Mouse (Mus musculus) gastrocnemius, adult 8-10 months (tissue): ENCODE results near the gene Rpl21. TPM values are rescaled to one million over a fixed set of nuclear protein-coding genes. Genes with fewer than 3 reads are reported as not detected.
A peak's percentile ranks its signal among the peaks of the same experiment; 100 is the strongest.

Experiments used
- DNase-seq, 2 experiments: peaks; one replicate each; pipeline ENCODE4 v3.0.0; 2022; ENCODE audit warnings: low spot score in 2 of 2
- total RNA-seq, 4 experiments: library from RNA; stranded (reverse); gene quantifications; 2 replicates each; pipeline ENCODE4 v1.2.4; 2022

Rpl21 gene
- total RNA-seq: 100 to 1,000 TPM in 2 of 4 experiments, 10 to 100 TPM in 2; 72.3 to 128 (median 94.8) TPM

DNA sequence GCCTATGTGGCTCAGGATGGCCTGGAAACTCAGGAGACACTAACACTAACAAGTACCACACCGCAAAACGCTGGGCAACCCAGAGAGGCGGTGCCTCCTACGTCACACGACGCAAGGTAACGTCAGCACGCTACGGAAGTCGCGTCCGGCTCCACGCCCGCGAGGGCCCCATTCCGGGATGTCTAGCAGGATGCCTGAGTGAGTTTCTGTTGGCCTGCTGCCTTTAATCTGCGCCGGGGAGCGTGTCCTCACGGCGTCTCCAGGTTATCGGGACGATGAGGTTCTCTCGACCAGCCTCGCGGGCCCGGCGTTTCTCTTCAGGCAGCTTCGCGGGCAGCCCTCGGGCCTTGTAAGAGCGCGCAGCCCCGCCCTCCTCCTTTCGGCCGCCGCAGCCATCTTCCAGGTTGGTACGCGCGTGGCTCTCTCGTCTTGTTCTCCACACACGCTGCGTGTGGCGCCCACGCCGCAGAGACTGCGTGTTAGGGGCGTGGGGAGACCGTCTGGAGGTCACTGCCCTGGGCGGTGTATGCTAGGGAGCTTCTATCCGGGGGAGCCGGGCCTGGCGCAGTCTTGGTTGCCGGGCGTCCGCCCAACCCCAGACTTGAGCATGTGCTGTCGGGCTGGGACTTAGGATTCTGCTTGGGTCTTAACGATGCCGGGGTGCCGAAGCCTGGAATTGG, at the start of gene Rpl21:
TSS of gene Rpl21 (plus strand) at position 122 of the 680 bp plus-strand sequence.
- DNase-seq: peak; percentile 92

DNA sequence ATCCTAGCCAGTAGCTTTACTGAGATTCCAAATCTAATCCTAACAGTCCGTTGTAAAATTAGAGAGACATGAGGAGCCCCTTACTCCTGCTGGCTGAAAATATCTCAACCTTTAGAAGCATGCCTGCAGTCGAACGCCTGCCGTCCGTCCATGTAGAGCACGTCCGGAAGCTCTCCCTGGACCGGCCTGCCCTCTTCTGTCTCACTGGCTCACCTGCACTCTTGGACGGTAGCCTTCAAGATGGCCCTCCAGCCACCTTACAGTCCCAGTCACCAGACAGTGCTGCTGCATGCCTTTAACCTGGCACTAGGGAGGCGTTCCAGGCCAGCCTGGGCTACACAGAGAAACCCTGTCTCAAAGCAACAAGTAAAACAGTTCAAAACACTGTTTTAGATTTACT, 49.4 kb upstream of the Rpl21 start:
- DNase-seq: no peak

DNA sequence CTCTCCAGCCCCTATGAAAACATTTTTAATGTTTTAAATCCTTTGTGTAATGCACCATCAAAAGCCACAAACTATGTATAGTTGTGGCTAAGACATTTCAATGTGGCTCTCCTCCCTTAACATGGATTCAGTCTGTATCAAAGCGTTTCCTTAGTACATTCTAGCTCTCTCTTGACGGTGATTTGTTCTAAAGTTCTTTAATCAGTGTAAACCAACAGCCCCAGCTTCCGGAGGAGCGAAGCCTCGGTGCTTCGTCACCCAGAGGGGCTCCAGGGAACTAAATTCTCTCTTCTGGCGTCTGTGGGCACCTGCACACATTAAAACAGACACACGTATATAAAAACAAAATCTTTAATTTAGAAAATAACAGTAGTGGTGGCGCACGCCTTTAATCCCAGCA, 48.8 kb upstream of the Rpl21 start:
- no peak for DNase-seq

DNA sequence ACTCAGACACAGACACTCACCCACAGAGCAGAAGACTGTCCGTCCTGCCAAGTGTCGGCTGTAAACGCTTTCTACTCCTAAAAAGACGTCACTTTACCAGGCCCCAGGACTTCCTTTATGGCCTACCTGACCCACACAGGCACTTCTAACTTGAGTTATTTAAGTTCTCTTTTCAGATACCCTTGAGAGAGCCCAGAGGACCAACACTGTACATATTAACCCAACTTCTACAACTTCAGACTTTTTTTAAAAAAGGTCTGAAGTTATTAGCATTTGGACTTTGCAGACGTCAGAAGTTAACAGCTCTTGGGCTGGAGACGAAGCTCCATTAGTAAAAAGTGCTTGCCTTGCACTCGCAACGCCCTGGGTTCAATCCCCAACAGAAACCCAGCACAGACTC, 46.6 kb upstream of the Rpl21 start:
- DNase-seq: no peak

DNA sequence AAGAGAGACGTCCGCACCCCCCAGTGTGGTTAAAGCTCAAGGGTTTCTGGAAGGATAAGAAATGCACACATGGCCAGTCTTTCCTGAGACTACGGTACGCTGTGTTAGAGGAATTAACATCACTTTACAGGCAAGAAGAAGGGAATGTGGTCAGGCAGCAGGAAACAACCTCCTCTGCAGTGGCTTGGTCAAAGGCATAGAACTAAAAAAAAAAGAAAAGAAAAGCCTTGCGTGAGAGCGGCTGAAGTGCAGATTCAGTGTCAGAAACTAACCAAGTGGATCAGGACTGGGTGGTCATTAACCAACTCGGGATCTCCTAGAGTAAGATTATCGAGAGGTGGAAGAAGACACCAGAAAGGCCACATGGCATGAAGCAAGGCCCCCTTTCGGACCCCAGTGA, 43.3 kb upstream of the Rpl21 start:
- no peak for DNase-seq

DNA sequence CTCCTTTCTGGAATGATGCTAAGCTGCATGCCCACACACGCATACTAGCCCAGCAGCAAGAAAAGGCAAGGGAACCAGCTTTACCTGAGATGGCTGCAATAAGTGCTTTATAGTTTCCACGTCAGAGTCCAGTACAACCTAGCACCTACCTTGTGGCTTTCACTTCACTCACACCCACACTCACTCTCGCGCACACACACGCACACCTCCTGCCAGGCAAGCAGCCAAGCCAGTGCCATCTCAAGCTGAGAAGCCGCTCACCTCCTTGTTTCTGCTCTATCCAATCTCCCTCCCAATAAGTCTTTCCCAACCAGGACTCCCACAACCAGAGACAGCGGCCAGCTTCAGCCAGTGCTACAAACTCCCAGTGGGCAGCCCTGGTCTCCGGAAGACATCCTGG, 41.7 kb upstream of the Rpl21 start:
- no peak for DNase-seq

DNA sequence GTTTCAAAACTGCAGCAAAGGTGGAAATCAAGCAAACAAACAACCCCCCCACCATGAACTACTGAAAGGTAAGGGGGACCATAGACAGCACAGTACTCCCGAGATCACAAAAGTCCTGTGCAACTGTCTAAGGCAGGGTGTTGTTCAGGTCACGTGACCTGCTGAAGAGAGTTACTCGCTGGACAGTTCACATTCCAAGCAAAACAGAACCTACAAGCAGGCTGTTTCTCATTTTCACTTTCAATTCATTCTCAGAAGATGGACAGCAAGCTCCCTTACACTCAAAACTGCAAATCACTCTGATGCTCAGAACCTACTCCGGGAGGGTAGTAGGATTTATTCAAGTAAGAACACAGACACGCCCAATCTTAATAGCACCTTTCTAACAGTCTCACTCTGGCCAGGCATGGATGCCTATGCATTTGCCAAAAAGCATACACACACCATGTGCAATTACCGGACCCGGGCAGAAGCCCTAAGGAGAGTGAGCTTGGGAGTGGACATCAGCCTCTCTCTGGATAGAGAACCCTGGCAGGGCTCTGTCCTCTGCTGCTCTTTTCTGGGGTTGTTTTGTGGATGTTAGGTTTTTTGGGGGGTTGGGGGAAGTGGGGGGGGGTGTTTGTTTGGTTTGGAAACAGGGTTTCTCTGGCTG, 40.4 kb upstream of the Rpl21 start:
- no peak for DNase-seq

DNA sequence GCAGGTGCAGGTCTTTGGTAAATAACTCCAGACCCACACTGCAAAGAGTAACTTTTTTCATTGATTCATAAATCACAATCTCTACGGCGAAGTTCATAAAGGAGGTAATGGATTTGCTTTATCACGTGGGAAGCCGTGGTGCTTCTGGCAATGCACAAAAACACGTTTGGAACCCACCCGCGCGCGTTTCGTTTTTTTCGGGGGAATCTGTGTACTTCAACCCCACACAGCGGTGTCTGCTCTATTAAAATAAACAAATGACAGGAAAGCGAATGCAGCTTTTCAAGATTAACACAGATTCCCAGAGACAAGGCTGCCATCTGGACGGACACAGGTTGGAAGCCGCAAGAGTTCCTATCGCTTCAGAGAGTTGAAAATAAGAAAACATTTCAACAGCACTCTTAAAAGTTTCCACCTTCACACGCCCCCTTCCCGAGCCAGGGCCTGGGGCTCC, 39.0 kb upstream of the Rpl21 start:
- no peak for DNase-seq

DNA sequence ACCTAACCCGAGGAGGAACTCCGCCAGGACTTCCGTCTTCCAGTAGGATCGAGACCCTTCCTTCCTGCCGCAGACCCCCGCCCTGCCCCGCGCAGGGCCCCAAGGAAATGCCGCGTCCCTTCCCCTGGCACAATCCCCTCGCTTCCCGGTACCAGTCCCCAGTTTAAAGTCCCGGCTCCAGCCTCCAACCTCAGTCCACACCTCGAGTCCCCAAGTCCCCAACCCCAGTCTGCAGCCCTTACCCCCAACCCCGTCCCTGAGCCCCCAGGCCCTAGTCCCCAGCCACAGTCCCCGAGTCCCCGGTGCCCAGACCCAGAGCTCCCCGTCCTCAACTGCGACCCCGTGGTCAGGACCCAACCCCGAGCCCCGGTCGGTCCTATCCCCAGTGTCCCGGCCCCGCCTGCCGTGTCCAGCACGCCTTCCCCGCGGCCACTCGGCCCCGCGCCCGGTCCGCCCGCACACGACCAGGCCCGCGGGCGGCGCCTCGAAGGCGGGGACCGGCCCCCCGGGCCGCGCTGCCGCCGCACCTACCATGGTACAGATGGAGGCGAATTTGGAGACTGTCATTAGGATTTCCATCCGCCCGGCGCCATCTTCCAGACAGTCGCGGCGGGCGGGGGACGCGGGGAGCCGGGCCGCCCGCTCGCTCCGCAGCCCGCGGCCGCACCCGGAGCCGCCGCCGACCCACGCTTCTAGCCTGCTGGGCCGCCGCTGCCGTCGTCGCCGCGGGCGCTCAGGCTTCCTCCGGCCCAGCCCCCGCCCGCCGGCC, 38.4 kb upstream of the Rpl21 start:
- peak in 1 of 2 experiments; percentile 28 for DNase-seq

DNA sequence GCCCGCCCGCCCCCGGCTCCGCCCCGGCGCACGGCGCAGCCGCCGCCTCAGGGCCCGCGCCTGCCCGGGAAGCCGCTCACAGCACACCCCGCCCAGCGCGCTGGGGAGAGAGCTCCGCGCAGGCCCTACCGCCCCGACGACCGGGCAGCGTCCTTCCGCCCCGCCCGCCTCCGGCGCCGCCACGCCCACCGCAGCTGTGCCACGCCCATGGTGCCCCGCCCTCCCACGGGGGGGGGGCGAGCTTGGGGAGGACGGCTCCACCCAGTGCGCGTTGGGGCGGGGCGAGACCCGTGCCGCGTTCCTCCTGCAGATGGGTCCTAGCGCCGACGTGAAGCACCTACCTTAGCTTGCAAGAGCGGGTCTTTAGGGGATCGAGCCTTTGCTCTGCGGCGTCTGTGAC, 37.8 kb upstream of the Rpl21 start, which contains the start of gene Usp12:
TSS of gene Usp12 (minus strand) at position 154 of the 400 bp plus-strand sequence.
- DNase-seq: peak; percentile 97 to 98

DNA sequence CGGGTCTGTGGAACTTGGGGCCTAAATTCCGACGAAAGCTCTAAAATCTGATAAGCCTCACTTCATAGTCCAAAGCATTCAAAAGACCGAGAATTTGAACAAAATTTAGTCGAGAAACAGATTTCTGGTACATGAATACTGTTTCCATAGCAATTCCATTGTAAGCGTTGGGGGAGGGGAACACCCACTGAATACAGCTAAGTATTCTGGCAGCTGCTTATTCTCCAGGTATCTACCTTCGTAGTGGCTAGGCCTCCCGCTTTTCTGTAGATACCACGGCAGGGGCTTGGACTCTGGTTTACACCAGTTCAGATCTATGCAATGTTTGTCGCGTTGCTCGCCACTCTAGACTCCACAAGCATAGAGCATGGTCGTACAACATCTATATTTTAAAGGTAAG, 37.0 kb upstream of the Rpl21 start:
- DNase-seq: no peak

DNA sequence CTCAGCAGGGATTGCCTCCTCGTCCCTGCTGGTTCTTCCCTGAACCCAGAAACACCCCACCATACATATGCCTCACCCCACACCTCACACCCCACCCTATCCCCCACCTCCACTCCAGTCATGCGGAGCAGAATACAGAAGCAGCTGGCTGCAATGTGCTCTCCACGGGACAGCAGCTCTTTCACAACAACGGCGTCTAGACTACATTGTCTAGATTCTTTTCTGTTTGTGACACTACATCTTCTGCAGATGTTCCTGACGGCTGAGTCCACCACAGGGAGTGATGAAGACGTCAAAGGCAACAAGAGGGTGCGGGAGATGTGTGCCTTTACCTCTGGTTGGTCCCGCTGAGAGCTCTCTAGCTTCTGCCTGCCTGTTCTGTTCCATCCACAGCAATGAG, 34.7 kb upstream of the Rpl21 start:
- DNase-seq: no peak

DNA sequence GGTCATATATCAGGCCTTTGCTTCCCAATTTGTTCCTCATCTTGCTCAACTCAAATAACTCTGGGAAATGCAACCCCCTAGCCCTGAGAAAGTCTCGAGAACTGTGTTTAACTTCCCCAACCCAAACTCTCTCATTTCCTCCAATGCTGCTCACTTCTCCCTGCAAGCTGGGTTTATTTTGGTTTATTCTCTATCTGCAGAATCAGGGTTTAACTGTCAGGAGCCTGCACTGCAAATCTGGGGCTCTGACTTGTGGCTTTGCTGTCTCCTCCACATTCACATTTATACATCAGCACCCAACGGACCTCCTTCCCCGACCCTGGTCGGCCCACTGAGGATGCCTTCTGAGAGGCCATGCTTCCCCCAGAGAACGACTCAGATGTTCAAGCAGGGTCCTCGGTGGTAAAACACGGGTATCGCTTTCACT, 26.7 kb upstream of the Rpl21 start:
- no peak for DNase-seq

DNA sequence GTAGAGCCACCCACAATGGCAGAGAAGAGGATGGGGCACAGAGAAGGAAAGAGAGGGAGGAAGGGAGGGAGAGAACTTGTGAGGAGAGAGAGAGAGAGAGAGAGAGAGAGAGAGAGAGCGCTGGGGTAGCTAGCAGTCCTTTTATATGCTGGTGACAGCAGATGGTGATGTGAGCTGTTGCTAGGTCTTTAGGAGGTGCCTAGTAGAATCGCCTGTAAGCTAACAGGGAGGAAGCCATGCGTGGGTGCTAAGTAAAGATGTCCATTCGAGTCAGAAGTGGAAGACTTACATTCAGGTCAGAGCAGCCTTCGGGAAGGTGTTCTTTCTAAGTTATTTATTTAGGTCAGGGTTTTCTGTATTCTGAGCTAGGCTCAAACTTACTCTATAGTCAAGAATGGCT, 22.7 kb upstream of the Rpl21 start:
- no peak for DNase-seq

DNA sequence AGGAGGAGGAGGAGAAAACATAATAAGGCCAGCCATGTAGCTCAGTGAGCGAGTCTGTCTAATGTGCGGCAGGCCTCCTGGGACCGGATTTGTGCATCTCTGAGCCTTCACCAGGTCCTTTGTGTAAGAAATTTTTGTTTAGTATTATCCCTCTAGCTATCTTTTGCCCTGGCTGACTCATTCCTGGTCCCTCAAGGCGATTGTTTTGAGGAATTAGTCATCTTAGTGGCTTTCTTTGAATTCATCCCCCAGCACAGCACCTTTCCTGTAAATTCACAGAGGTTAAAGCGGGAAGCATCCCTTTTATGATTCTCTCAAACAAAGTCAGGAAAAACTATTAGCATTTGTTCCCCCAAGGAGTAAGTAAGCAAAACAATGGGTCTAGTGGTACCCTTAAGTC, 19.8 kb upstream of the Rpl21 start:
- no peak for DNase-seq

DNA sequence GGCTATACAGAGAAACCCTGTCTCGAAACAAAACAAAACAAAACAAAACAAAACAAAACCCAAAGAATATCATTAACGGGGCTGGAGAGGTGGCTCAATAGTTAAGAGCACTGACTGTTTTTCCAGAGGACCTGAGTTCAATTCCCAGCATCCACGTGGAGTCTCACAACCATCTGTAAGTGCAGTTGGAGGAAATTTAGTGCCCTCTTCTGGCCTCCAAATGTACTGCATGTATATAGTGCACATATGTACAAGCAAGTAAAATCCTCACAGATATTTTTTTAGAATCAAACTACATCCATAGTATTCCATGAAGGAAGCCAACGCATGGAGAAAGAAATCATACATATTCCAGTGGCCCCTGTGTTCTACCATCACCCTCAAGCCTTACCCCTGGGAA, 19.3 kb upstream of the Rpl21 start:
- DNase-seq: no peak

DNA sequence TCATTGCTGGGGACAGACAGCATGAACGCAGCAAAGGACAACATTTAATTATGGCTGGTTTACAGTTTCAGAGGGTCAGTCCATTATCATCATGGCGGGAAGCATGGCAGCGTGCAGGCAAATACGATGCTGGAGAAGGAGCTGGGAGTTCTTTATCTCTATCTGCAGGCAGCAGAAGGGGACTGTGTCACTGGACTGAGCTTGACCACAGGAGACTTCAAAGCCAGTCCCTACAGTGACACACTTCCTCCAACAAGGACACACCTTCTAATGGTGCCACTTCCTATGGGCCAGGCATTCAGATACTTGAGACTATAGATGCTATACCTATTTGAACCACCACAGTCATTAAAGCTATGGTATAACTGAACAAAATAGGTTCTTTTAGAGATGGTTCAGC, 17.3 kb upstream of the Rpl21 start:
- no peak for DNase-seq

DNA sequence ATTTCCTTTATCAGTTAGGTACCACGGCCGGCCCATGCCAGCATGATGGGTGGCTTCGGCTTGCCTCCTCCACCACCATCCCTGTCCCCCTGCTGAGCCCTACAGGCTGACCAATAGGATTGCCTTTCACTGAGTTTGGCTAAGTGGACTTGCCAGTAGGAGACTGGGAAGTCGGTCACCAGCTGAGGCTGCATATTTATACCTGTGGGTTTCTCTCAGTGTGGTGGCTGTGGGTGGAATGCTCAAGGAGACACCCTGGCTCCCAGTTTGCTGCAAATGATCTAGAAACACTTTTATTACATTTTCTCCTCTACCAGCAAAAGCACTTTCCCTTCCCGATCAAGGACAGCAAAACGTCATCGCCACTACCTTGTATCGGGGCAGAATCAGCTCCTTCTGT, 15.1 kb upstream of the Rpl21 start:
- no peak for DNase-seq

DNA sequence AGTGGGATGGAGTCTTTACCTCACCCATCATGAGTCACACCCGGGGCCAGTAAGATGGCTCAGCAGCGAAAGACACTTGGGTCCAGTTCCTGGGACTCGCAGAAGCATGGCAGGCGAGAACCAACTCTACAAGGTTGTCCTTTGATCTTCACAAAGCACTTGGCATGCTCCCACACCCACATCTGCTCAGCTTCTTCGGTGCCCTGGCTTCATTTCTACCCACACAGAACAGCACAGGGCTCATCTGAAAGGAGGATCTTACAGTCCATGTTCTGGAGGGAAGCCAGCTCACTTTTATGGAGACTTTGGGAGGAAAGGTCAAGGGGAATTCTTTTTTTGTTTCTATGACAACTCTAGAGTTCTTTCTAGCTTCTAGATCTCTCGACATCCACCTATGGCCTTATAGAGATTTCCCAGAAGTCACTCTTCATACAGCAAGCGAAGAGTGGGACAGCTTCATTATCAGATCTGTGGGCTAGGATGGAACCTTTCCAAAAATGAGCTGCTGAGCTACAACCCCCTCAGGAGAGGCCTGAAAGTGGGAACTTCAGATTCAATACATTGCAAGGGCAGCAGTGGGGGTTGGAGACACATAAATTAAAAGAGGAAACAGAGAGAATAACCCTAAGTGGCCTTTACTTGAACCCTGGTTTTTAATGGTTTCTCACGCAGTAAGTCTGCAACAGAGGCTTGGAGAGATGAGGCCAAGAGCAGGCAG, 13.6 kb upstream of the Rpl21 start:
- DNase-seq: no peak

DNA sequence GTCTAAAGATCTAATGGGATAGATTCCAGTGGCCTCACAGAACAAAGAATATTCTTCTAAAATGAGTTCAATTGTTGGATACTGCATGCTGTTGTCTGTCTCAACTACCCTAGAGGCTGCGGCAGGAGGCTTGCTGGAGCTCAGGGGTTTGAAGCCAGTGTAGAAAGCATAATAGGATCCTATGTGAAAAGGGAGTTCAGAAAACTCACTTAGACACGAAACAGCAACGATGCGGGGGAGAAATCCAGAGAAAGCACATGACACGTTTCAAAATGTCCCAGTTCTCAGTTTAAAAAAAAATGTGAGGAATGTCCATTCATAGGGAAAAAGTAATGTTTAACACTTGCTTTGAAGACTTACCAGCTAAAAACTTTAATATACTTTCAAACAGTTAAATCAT, 9.7 kb upstream of the Rpl21 start:
- no peak for DNase-seq

DNA sequence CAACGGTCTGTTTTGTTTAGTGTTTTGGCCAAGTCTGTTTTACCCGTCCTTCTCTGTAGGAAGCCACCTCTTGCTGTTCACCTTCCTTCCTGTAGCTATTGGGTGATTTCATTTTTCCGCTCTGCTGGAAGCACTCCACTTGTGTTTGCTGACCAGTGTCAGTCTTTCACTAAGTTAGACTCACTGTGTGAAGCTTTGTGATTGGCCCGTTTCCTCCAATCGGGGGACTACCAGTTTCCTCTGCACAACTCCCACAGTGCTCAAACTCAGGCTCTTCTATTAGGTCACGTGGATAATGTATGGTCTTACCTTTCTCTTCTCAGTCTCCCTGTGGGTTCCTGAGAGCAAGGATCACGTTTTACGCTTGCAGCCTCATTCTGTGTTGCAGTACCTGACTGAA, 3.2 kb upstream of the Rpl21 start:
- no peak for DNase-seq

DNA sequence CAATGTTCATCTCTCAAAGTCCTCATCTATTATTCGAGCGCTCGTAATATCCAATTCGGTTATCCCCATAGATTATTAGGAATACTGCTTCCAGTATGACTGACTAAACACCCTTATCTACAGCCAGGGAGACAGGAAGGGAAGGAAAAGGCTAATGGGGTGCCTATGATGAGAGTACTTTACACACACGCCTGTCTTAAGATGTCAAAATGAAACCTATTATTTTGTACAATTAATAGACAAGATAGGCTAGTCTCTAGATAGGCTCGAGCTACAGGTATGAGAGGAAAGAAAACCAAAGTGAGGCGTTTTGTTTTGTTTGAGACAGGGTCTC, 288 bp upstream of the Rpl21 start:
- no peak for DNase-seq
